Mouse (Mus musculus) bone marrow, adult 2 months (tissue): Measurements from ENCODE around the gene Fam193b.

Experiments
- CTCF ChIP-seq: fragments of 200-500 bp; IDR thresholded peaks from 2 replicates; pipeline ENCODE4 v1.5.1; 2011; ENCODE audit warnings: low read length, control low read depth; ENCODE audit not compliant: control insufficient read depth, insufficient read depth
- POLR2A ChIP-seq: fragments of 200-500 bp; IDR thresholded peaks from 2 replicates; pipeline ENCODE4 v1.6.1; 2011; ENCODE audit warnings: low read depth, mild to moderate bottlenecking, control low read depth, low read length, borderline replicate concordance; ENCODE audit not compliant: control insufficient read depth

DNA sequence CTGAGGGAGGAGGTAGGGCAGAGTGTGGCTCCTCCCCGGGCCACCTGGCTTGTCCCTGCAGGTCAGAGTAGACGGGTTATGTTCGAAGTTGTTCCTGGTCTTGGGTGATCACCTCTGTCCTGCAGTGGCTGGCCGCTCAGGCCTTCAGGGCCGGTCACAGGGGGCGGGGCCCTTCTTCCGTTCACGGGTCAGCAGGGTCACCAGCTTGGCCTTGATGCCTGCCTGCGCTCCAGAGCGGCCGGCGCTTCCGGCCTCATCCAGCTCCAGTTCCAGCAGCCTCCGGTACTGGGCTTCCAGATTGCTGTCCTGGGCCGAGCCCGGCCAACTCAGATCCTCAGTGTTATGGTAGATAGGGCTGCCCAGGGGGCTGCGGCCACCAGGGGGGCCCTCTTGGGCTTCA is 47.6 kb downstream of the Fam193b start:
- no peak for TF ChIP-seq POLR2A
- no peak for TF ChIP-seq CTCF
